Mouse (Mus musculus): Measurements from ENCODE around the gene Slc4a10.

Gene Slc4a10

GRCm38 (mm10) chr2:62341734-62342128, 295.5 kb downstream of the Slc4a10 start:
- peak; percentile 65 for ATAC-seq (ENCODE audit: insufficient number of reproducible peaks, low FRiP score, low TSS enrichment)

DNA sequence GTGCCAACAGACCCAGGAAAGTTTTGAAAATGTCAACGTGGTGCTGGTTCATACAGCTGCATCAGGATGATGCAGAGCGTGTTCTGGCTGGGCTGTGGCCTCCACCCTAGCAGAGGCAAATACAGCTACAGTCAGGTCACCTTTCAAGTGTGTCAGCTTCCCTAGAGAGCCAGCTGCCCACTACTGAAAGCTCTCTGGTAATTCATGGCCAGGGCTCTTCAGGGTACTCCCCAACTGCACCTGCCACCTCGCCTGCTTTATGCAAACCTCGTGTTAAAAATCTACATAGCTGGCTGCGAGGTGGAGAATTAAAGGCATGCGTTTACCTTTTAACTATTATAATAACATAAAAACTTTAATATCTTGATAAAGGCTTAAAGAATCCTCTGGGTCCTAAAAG, 298.1 kb downstream of the Slc4a10 start:
- no peak for ATAC-seq (ENCODE audit: insufficient number of reproducible peaks, low FRiP score, low TSS enrichment)

GRCm38 (mm10) chr2:62346771-62347170, 300.5 kb downstream of the Slc4a10 start:
- ATAC-seq (ENCODE audit: insufficient number of reproducible peaks, low FRiP score, low TSS enrichment), result no peak

- ATAC-seq (ENCODE audit: insufficient number of reproducible peaks, low FRiP score, low TSS enrichment), result no peak
Measured at GRCm38 (mm10) chr2:62347762-62348161, 301.5 kb downstream of the Slc4a10 start.

GRCm38 (mm10) chr2:62352035-62352434, 305.8 kb downstream of the Slc4a10 start:
- no peak for ATAC-seq (ENCODE audit: insufficient number of reproducible peaks, low FRiP score, low TSS enrichment)

DNA sequence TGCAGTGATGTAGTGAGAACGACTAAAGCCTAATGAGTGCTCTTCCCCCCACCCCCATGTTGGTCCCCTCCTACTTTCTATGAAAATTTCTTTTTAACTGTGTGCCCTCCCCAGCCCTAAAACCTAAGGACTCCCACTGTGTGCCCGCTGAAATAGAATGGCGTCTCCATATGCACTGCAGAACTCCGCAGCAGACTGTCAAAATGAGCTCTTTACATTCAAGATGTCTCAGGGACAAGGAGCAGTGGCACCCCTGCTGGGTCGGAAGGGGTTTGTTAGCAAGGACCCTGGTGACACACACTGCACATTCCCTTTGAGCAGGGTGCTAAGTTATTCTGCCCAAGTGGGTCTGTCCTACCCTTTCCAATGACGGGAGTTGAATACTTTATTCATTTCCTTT, 309.5 kb downstream of the Slc4a10 start:
- no peak for ATAC-seq (ENCODE audit: insufficient number of reproducible peaks, low FRiP score, low TSS enrichment)

- no peak for ATAC-seq (ENCODE audit: insufficient number of reproducible peaks, low FRiP score, low TSS enrichment)
Measured at GRCm38 (mm10) chr2:62356606-62357005, 310.3 kb downstream of the Slc4a10 start.

GRCm38 (mm10) chr2:62357259-62357658, 311.0 kb downstream of the Slc4a10 start:
- no peak for ATAC-seq (ENCODE audit: insufficient number of reproducible peaks, low FRiP score, low TSS enrichment)

DNA sequence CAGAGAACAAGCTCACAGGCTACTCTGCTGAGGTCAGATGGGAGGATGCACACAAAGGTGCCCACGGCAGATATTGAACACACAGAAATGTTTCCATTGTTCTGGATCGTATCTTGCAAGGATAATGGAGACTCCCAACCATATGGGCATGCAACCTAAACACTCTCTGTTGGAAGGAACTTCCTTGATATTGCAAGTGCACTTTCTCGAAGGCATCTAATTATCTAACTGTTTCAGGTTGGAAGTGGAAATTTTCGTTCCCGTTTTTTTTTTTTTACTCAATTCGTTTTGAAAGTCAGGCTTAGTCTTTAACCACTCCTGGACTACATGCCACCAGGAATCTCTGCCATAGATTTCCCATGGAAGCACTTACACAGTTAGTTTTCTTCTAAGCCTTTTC, 314.6 kb downstream of the Slc4a10 start:
- no peak for ATAC-seq (ENCODE audit: insufficient number of reproducible peaks, low FRiP score, low TSS enrichment)

GRCm38 (mm10) chr2:62361514-62361913, 315.3 kb downstream of the Slc4a10 start:
- no peak for ATAC-seq (ENCODE audit: insufficient number of reproducible peaks, low FRiP score, low TSS enrichment)

- ATAC-seq (ENCODE audit: insufficient number of reproducible peaks, low FRiP score, low TSS enrichment), result peak; percentile 8; the same call in 1 of the 2 replicates
Measured at GRCm38 (mm10) chr2:62362211-62362610, 315.9 kb downstream of the Slc4a10 start.

DNA sequence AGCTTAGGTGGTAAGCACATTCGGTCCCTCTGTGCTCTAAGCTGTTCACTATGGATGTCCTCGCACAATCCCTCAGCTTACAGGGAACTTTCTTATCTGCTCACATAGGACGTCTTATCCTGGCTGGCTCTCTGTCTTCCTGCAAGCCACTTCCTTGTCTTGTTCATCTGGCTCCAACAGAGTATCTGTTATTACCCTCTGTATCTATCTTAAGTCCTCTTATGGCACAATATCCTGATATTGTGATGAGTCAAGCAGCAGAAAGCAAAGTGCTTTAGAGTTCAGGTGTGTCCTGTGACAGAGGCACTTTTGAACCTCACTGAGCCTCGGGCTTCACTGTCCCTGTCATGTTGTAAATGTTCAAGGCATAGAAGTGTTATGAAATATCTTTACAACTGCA, 317.3 kb downstream of the Slc4a10 start:
- no peak for ATAC-seq (ENCODE audit: insufficient number of reproducible peaks, low FRiP score, low TSS enrichment)

DNA sequence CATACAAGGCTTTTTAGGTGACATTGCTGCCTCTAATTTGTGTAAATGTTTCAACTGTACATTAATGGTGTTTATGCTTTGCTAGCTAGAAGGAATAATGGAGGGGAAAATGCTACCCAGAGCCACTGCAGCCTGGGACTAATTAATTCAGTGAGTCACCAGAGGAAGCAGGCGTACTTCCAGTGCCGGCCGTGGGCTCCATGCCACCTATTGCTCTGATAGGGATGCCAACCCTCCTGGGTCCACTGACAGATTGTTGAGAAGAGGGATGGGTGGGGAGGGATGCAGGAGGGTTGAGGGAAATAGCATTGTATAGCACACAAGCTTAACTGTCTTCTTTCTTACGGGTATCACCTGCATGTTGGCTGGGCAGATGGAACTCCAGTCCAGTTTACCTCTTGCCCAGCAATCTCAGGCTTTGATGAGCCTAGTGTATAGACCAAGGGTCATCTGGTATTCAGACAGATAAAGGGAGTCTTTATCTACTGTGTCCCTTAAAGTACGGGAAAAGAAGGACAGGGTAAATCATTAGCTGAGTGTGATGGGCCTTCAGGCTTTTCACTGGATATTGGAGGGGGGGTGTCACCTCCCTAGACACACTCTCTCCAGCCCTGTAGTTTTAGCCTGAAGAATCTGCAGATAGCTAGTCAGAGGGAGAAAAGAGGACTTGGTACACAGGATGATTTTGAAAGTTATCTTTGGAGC, 322.2 kb downstream of the Slc4a10 start:
- peak; percentile 38 for ATAC-seq (ENCODE audit: insufficient number of reproducible peaks, low FRiP score, low TSS enrichment)

DNA sequence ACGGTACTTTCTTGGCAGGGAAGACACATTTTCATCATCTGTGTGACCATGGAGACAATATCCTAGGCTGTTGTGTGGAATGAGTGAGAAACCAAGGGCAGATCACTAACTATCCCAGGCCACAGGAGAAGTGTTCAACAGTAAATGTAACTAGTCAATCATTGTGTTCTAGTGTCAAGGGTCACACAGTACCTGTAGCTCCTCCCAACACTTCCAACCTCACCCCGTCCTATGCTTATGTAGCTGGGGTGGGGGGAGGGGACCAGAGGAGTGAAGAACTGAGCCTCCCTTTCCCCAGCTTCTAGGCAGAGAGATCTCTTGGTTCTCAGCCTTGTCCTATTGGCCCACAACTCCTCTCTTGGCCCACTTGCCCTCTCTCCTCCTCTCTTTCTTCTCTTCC, 323.8 kb downstream of the Slc4a10 start:
- no peak for ATAC-seq (ENCODE audit: insufficient number of reproducible peaks, low FRiP score, low TSS enrichment)

- ATAC-seq (ENCODE audit: insufficient number of reproducible peaks, low FRiP score, low TSS enrichment), result no peak
Measured at GRCm38 (mm10) chr2:62373692-62374091, 327.4 kb downstream of the Slc4a10 start.

Data from cerebellum, adult (tissue).